Mouse (Mus musculus) MEL-GATA-1-ER (cell line): ENCODE results near the gene Nlrp1b.

Experiments used
- DNase-seq: peaks from one replicate; pipeline ENCODE4 v3.0.0-alpha.2; 2012; ENCODE audit warnings: low read depth; ENCODE audit errors: extremely low read depth

The Nlrp1b gene

GRCm38 (mm10) chr11:71230684-71231480 is at the start of gene Nlrp1b:
Nlrp1b (minus strand) TSS chr11:71230733.
- no peak for DNase-seq

- no peak for DNase-seq
Measured at GRCm38 (mm10) chr11:71261036-71261435, 30.5 kb upstream of the Nlrp1b start.

- DNase-seq: no peak
Measured at GRCm38 (mm10) chr11:71251333-71251732, 20.8 kb upstream of the Nlrp1b start.

GRCm38 (mm10) chr11:71224614-71225013 is 5.9 kb downstream of the Nlrp1b start:
- DNase-seq: no peak

- DNase-seq: no peak
Measured at GRCm38 (mm10) chr11:71202703-71203102, 27.8 kb downstream of the Nlrp1b start.

GRCm38 (mm10) chr11:71199349-71199748 is 31.2 kb downstream of the Nlrp1b start:
- no peak for DNase-seq

- DNase-seq: no peak
Measured at GRCm38 (mm10) chr11:71169633-71170032, 60.9 kb downstream of the Nlrp1b start.

GRCm38 (mm10) chr11:71164139-71164538 is 66.4 kb downstream of the Nlrp1b start:
- no peak for DNase-seq

- no peak for DNase-seq
Measured at GRCm38 (mm10) chr11:71159439-71160136, 70.9 kb downstream of the Nlrp1b start.

GRCm38 (mm10) chr11:71155272-71155671 is 75.3 kb downstream of the Nlrp1b start:
- no peak for DNase-seq

- DNase-seq: no peak
Measured at GRCm38 (mm10) chr11:71144661-71145060, 85.9 kb downstream of the Nlrp1b start, which contains the start of gene Nlrp1a. Nlrp1a (minus strand) TSS chr11:71144704.

- DNase-seq: no peak
Measured at GRCm38 (mm10) chr11:71142031-71142430, 88.5 kb downstream of the Nlrp1b start.

- no peak for DNase-seq
Measured at GRCm38 (mm10) chr11:71107128-71107527, 123.4 kb downstream of the Nlrp1b start.

GRCm38 (mm10) chr11:71106261-71107021 is 124.1 kb downstream of the Nlrp1b start:
- no peak for DNase-seq

GRCm38 (mm10) chr11:71103931-71104330 is 126.6 kb downstream of the Nlrp1b start:
- DNase-seq: no peak
